Mouse (Mus musculus): ENCODE data around the gene Dnah10. TPM values are rescaled to one million over a fixed set of nuclear protein-coding genes. Genes with fewer than 3 reads are reported as not detected.
A peak's percentile ranks its signal among the peaks of the same experiment; 100 is the strongest.

Dnah10 gene
- total and polyA plus RNA-seq, 3 experiments, result 0.11 to 3.8 (median 0.84) TPM

DNA sequence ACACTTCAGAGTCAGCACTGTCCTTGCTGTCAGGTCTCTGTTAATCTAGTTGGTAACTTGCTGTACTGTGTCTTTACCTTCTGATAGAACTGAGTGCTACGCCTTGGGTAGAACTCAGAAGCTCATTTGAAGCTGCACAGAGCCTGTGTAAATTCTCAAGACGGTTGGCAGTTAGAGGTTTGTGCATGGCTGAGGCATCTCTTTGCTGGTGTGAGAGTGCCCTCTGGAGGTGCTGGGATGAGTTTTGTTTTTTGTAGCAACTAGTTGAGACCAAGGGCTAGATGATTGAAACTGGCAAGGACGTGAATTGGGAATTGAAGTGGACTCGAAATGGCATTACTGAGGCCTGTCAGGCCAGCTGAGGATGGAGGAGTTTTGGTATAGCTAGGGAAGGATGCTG is 144.1 kb downstream of the Dnah10 start:
- peak; percentile 71 for DNase-seq

- peak; percentile 86 for DNase-seq
Observed at GRCm38 (mm10) chr5:124872033-124872432, 147.1 kb downstream of the Dnah10 start.

DNA sequence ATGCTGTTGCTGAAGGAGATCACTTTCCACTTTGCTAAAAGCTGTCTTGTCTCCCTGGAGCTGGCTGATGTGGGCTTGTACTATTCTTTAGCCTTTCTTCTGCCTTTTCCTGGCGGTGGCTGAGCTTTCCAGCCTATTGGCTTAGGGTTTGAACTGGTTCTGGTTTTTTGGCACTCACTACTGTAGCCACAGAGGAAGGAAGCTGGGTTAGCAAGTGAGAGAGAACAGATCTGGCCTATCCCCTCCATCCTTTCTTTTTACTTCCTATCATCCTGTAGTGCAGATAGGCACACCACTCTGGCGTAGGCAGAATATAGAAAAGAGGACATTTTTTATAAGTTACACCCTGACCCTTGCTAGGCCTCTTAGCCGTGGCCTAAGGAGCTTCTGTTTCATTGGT is 148.2 kb downstream of the Dnah10 start:
- no peak for DNase-seq

- no peak for DNase-seq
Observed at GRCm38 (mm10) chr5:124873890-124874601, 149.2 kb downstream of the Dnah10 start.

- DNase-seq, result peak; percentile 51
Observed at GRCm38 (mm10) chr5:124879251-124879650, 154.4 kb downstream of the Dnah10 start.

- no peak for DNase-seq
Observed at GRCm38 (mm10) chr5:124879801-124880200, 154.9 kb downstream of the Dnah10 start.

DNA sequence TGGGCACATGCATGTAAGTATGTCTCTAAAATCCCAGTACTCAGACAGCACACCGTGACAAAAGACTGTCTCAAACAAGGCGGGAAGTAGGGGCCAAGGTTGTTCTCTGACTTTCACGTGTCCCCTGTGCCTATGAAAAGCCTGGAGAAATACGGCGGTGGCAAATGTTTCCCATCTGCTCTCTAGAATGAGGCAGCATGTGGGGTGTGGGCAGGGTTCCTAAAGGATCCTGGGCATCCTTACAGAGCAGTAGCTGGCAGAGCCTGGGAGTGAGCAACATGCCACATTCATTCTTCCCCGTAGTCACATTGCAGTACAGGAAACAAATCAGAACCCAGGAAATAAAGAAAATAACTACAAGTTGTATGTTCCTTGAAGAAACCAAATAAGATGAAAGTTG is 159.0 kb downstream of the Dnah10 start:
- no peak for DNase-seq

Other genes with a start within 250 kb of the Dnah10 start
- 10 to 100 TPM; 16.6 to 31.2 TPM for gene Rilpl2, start 246.7 kb upstream of the Dnah10 start, total RNA-seq (2021)
- 38.5 and 44.1 TPM in 2 replicates for gene Rilpl2, start 246.7 kb upstream of the Dnah10 start, polyA plus RNA-seq (2012; rRNA removed)
- 10 to 100 TPM; 19.0 to 25.7 TPM for gene Snrnp35, start 242.0 kb upstream of the Dnah10 start, total RNA-seq (2021)
- 1.4 and 1.8 TPM in 2 replicates for gene Snrnp35, start 242.0 kb upstream of the Dnah10 start, polyA plus RNA-seq (2012; rRNA removed)
- 10 to 100 TPM; 14.0 to 25.8 TPM for gene Rilpl1, start 193.7 kb upstream of the Dnah10 start, total RNA-seq (2021)
- gene Rilpl1, start 193.7 kb upstream of the Dnah10 start, polyA plus RNA-seq (2012; rRNA removed), result 10.2 and 12.3 TPM in 2 replicates
- gene Tmed2, start 184.4 kb upstream of the Dnah10 start, total RNA-seq (2021), result 100 to 1,000 TPM; 236 to 301 TPM
- 138 and 163 TPM in 2 replicates for gene Tmed2, start 184.4 kb upstream of the Dnah10 start, polyA plus RNA-seq (2012; rRNA removed)
- 10 to 100 TPM; 12.4 to 13.4 TPM for gene Ddx55, start 172.2 kb upstream of the Dnah10 start, total RNA-seq (2021)
- gene Ddx55, start 172.2 kb upstream of the Dnah10 start, polyA plus RNA-seq (2012; rRNA removed), result 12.7 and 15.5 TPM in 2 replicates
- 10 to 100 TPM; 37.7 to 41.3 TPM for gene Eif2b1, start 146.0 kb upstream of the Dnah10 start, total RNA-seq (2021)
- gene Eif2b1, start 146.0 kb upstream of the Dnah10 start, polyA plus RNA-seq (2012; rRNA removed), result 11.3 and 12.7 TPM in 2 replicates
- gene Gtf2h3, start 145.9 kb upstream of the Dnah10 start, total RNA-seq (2021), result 10 to 100 TPM; 32.9 to 41.3 TPM
- 19.3 and 26.6 TPM in 2 replicates for gene Gtf2h3, start 145.9 kb upstream of the Dnah10 start, polyA plus RNA-seq (2012; rRNA removed)
- 10 to 100 TPM; 70.7 to 93.2 TPM for gene Atp6v0a2, start 96.5 kb upstream of the Dnah10 start, total RNA-seq (2021)
- gene Atp6v0a2, start 96.5 kb upstream of the Dnah10 start, polyA plus RNA-seq (2012; rRNA removed), result 82.7 and 107 TPM in 2 replicates
- gene Ccdc92, start 137.3 kb downstream of the Dnah10 start, total RNA-seq (2021), result 10 to 100 TPM in 1 of 2 experiments, 1 to 10 TPM in 1; 6.3 to 10.9 TPM
- 7.3 and 7.4 TPM in 2 replicates for gene Ccdc92, start 137.3 kb downstream of the Dnah10 start, polyA plus RNA-seq (2012; rRNA removed)
- gene Zfp664, start 137.6 kb downstream of the Dnah10 start, total RNA-seq (2021), result 10 to 100 TPM; 44.8 to 49.1 TPM
- 23.7 and 26.2 TPM in 2 replicates for gene Zfp664, start 137.6 kb downstream of the Dnah10 start, polyA plus RNA-seq (2012; rRNA removed)